Mouse (Mus musculus) erythroblast, embryonic 14.5 days (primary cell): Measurements from ENCODE around the gene Afg1l.

Experiments
- GATA1 ChIP-seq: IDR thresholded peaks from 2 replicates; pipeline ENCODE4 v1.6.1; 2012; ENCODE audit warnings: low read length, inconsistent platforms, mixed read lengths
- TAL1 ChIP-seq: IDR thresholded peaks from 3 replicates; pipeline ENCODE4 v1.6.1; 2012; ENCODE audit warnings: low read length, inconsistent platforms, mixed read lengths

DNA sequence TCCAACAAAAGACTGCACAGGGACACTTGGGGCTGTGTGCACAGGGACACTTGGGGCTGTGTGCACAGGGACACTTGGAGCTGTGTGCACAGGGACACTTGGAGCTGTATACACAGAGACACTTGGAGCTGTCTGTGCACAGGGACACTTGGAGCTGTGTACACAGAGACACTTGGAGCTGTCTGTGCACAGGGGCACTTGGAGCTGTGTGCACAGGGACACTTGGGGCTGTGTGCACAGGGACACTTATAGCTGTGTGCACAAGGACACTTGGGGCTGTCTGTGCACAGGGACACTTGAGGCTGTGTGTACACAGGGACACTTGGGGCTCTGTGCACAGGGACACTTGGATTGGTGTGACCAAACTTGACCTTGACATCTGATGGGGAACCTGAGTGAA, 154.4 kb downstream of the Afg1l start:
- TF ChIP-seq TAL1, result no peak
- no peak for TF ChIP-seq GATA1
